Comparison of ENCODE assay signal across 24 mouse cellular contexts in genomic region chr19:54822161-54822560, GRCm38 (mm10).
DNase-seq lines count a peak whose midpoint lies in the region; ATAC-seq and TF ChIP-seq lines count a peak whose summit lies in the region.
"Had no signal": no experiment of that assay in that cellular context is flagged by ENCODE, and none has a peak within 500 bp of the region (broad histone marks: within the 10 kb centered on the region; RNA-seq: fewer than 3 reads in every experiment).

No protein-coding gene starts in this region.

- WGBS in lung, embryonic 14.5 days, result 49% methylated on average over 5 of the region's 5 CpGs

- peak; percentile 71 for DNase-seq in lung, embryonic 14.5 days
- no peak for DNase-seq in lung, adult 18-20 months
- peak; percentile 12 for DNase-seq in 3T3-L1 (ENCODE audit: low read depth, low spot score)
- DNase-seq in lung, postnatal 10 days, result peak; percentile 64
- DNase-seq in lung, postnatal 4 days, result peak; percentile 18 to 23
- no peak for DNase-seq in layer of hippocampus, adult 11-12 months (ENCODE audit: low spot score)
- DNase-seq in testis, postnatal 10 days (ENCODE audit: low spot score), result no peak
- DNase-seq: adrenal gland, postnatal 10 days; adrenal gland, postnatal 36 days; B cell, adult 2 months; cerebellum, adult 18-20 months; cerebellum, adult 9-10 months; cerebellum, postnatal 14 days; forebrain, postnatal 0 days; gastrocnemius, adult 2 months; gastrocnemius, postnatal 14 days; heart, adult 11 months had no signal

- ATAC-seq in lung, embryonic 14.5 days (ENCODE audit: insufficient read depth), result peak; percentile 47; the same call in 1 of the 2 replicates
- ATAC-seq: forebrain, embryonic 14.5 days; forebrain, postnatal 0 days; hindbrain, embryonic 16.5 days; Patski had no signal

- H3K36me3 ChIP-seq in lung, embryonic 14.5 days (ENCODE audit: insufficient read depth), result no peaks in the 10 kb centered on the region
- H3K36me3 ChIP-seq: embryonic facial prominence, embryonic 12.5 days; embryonic facial prominence, embryonic 15.5 days; hindbrain, embryonic 13.5 days had no signal

- H3K9me3 ChIP-seq in lung, embryonic 14.5 days (ENCODE audit: low read depth, low read length), result no peaks in the 10 kb centered on the region
- H3K9me3 ChIP-seq: embryonic facial prominence, embryonic 12.5 days; embryonic facial prominence, embryonic 15.5 days; hindbrain, embryonic 13.5 days had no signal

- no peak overlapping the region for H3K27ac ChIP-seq in lung, embryonic 14.5 days (ENCODE audit: low read depth)
- H3K27ac ChIP-seq: embryonic facial prominence, embryonic 12.5 days; embryonic facial prominence, embryonic 15.5 days; gastrocnemius, adult 2 months; hindbrain, embryonic 13.5 days had no signal

- H3K4me3 ChIP-seq in lung, embryonic 14.5 days (ENCODE audit: low read depth, low read length), result no peak overlapping the region
- H3K4me3 ChIP-seq: embryonic facial prominence, embryonic 12.5 days; embryonic facial prominence, embryonic 15.5 days; gastrocnemius, adult 2 months; hindbrain, embryonic 13.5 days had no signal

- H3K9ac ChIP-seq in lung, embryonic 14.5 days, result no peak overlapping the region
- H3K9ac ChIP-seq: embryonic facial prominence, embryonic 12.5 days; embryonic facial prominence, embryonic 15.5 days; forebrain, postnatal 0 days; hindbrain, embryonic 13.5 days had no signal

- H3K4me1 ChIP-seq in lung, embryonic 14.5 days (ENCODE audit: insufficient read depth), result no peaks in the 10 kb centered on the region
- H3K4me1 ChIP-seq: embryonic facial prominence, embryonic 12.5 days; embryonic facial prominence, embryonic 15.5 days; hindbrain, embryonic 13.5 days had no signal

- no peaks in the 10 kb centered on the region for H3K27me3 ChIP-seq in lung, embryonic 14.5 days (ENCODE audit: insufficient read depth, low read length)
- H3K27me3 ChIP-seq: embryonic facial prominence, embryonic 12.5 days; embryonic facial prominence, embryonic 15.5 days; hindbrain, embryonic 13.5 days had no signal

- no peak for TF ChIP-seq CTCF in lung, embryonic 14.5 days (IDR thresholded peaks at IDR 0.05; ENCODE audit: low read depth)

- no peak overlapping the region for H3K4me2 ChIP-seq in lung, embryonic 14.5 days
- H3K4me2 ChIP-seq: embryonic facial prominence, embryonic 12.5 days; embryonic facial prominence, embryonic 15.5 days; heart, embryonic 11.5 days; hindbrain, embryonic 13.5 days had no signal

Comparison
In these comparisons a context has a peak if more than half of its experiments do, and no peak if none do; other contexts are left out.
1. DNase-seq: peak in lung, embryonic 14.5 days (single experiment), 3T3-L1 (single experiment), lung, postnatal 10 days (single experiment) and lung, postnatal 4 days (2 of 2); none in lung, adult 18-20 months (0 of 2), layer of hippocampus, adult 11-12 months (single experiment) and testis, postnatal 10 days (single experiment).